Comparison of ENCODE assay signal across 20 mouse cellular contexts in the genomic region with DNA sequence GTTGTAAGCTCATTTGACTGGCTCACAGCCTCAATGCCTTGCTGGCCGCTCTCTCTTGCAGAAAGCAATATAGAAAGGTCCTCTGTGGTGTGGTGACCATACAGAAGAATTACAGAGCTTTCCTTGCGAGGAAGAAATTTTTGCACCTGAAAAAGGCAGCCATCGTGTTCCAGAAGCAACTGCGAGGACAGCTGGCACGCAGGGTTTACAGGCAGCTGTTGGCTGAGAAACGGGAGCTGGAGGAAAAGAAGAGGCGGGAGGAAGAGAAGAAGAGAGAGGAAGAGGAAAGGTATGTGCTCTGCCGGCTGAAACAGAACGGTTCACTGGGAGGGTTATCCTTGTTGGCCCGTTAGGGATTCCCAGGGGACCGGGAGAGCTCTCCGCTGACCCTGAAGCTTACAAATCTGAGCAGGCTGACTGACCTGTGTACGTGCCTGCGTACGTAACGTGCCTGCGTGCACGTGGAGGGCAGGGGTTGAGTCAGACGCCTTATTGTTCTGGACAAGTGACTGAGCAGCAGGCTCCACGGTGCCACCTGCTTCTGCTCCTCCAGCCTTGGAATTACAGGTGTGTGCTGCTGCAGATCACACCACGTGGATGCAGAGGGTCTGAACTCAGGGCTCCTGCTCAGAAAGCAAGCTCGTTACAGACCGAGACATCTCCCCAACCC.
A peak's percentile ranks its signal among the peaks of the same experiment; 100 is the strongest.
DNase-seq lines count a peak whose midpoint lies in the region; ATAC-seq and TF ChIP-seq lines count a peak whose summit lies in the region.
"Had no signal": no experiment of that assay in that cellular context is flagged by ENCODE, and none has a peak within 500 bp of the region (broad histone marks: within the 10 kb centered on the region; RNA-seq: fewer than 3 reads in every experiment).

No protein-coding gene starts in this region.

- H3K4me3 ChIP-seq in forebrain, embryonic 13.5 days = no peak overlapping the region
- H3K4me3 ChIP-seq in forebrain, embryonic 11.5 days (ENCODE audit: low read depth, low read length) = no peak overlapping the region
- no peak overlapping the region for H3K4me3 ChIP-seq in hindbrain, embryonic 15.5 days
- H3K4me3 ChIP-seq in hindbrain, embryonic 12.5 days = no peak overlapping the region
- peak overlapping the region; percentile 65 for H3K4me3 ChIP-seq in ES-Bruce4 (ENCODE audit: low read depth, low read length)
- H3K4me3 ChIP-seq in midbrain, postnatal 0 days (ENCODE audit: low read depth, low read length) = no peak overlapping the region
- H3K4me3 ChIP-seq: heart, adult 2 months; limb, embryonic 12.5 days; liver, embryonic 12.5 days; megakaryocyte, embryonic 14.5 days had no signal

- TF ChIP-seq POLR2A in ES-Bruce4 (IDR thresholded peaks at IDR 0.05; ENCODE audit: insufficient read depth, low read length) = no peak

- no peaks in the 10 kb centered on the region for H3K27me3 ChIP-seq in forebrain, embryonic 13.5 days
- no peaks in the 10 kb centered on the region for H3K27me3 ChIP-seq in forebrain, embryonic 11.5 days (ENCODE audit: control insufficient read depth, insufficient read depth, low read length)
- no peaks in the 10 kb centered on the region for H3K27me3 ChIP-seq in hindbrain, embryonic 15.5 days
- no peaks in the 10 kb centered on the region for H3K27me3 ChIP-seq in hindbrain, embryonic 12.5 days
- H3K27me3 ChIP-seq in ES-Bruce4 (ENCODE audit: control insufficient read depth, insufficient read depth, low read length, poor library complexity, severe bottlenecking) = no peaks in the 10 kb centered on the region
- no peaks in the 10 kb centered on the region for H3K27me3 ChIP-seq in midbrain, postnatal 0 days (ENCODE audit: insufficient read depth, low read length)
- H3K27me3 ChIP-seq: CH12.LX; limb, embryonic 12.5 days; liver, embryonic 12.5 days; megakaryocyte, embryonic 14.5 days had no signal

- no peak for DNase-seq in forebrain, embryonic 11.5 days (ENCODE audit: low spot score)
- DNase-seq in midbrain, postnatal 0 days (ENCODE audit: low spot score) = no peak
- DNase-seq in thymus, postnatal 0 days (ENCODE audit: low spot score) = no peak
- DNase-seq in thymus, postnatal 25 days = no peak
- DNase-seq: adrenal gland, adult 2 months; cerebellum, adult 2 months; cerebellum, postnatal 36 days; gastrocnemius, postnatal 10 days; heart, adult 2 months; heart, postnatal 4 days; lung, adult 2 months had no signal

- peak overlapping the region; percentile 31; the same call in 1 of the 2 replicates for H3K27ac ChIP-seq in forebrain, embryonic 13.5 days
- H3K27ac ChIP-seq in forebrain, embryonic 11.5 days (ENCODE audit: low read depth, low read length) = no peak overlapping the region
- peak overlapping the region; percentile 36; the same call in 1 of the 2 replicates for H3K27ac ChIP-seq in hindbrain, embryonic 15.5 days (replicated peaks)
- no peak overlapping the region for H3K27ac ChIP-seq in hindbrain, embryonic 12.5 days
- no peak overlapping the region for H3K27ac ChIP-seq in ES-Bruce4 (ENCODE audit: insufficient read depth, low read length)
- H3K27ac ChIP-seq in midbrain, postnatal 0 days (ENCODE audit: low read depth, low read length) = 0 out of 2 replicates have a peak overlapping the region, but pooled peaks have one; percentile 43
- H3K27ac ChIP-seq: heart, adult 2 months; limb, embryonic 12.5 days; liver, embryonic 12.5 days had no signal

- H3K36me3 ChIP-seq in forebrain, embryonic 13.5 days (ENCODE audit: poor library complexity, severe bottlenecking) = peaks cover 72% of the 10 kb centered on the region
- peaks cover 19% of the 10 kb centered on the region for H3K36me3 ChIP-seq in forebrain, embryonic 11.5 days (ENCODE audit: control insufficient read depth, insufficient read depth, low read length)
- H3K36me3 ChIP-seq in hindbrain, embryonic 15.5 days = peaks cover 16% of the 10 kb centered on the region; the same call in 1 of the 2 replicates
- H3K36me3 ChIP-seq in hindbrain, embryonic 12.5 days = peaks cover 63% of the 10 kb centered on the region
- peaks cover 64% of the 10 kb centered on the region for H3K36me3 ChIP-seq in ES-Bruce4 (ENCODE audit: control insufficient read depth, insufficient read depth, low read length, poor library complexity, severe bottlenecking)
- H3K36me3 ChIP-seq in midbrain, postnatal 0 days (ENCODE audit: insufficient read depth, low read length) = peaks cover 20% of the 10 kb centered on the region

- TF ChIP-seq EP300 in ES-Bruce4 (IDR thresholded peaks at IDR 0.05; ENCODE audit: insufficient read depth, low read depth, low read length) = peak; percentile 84

- no peaks in the 10 kb centered on the region for H3K9me3 ChIP-seq in forebrain, embryonic 13.5 days (replicated peaks)
- no peaks in the 10 kb centered on the region for H3K9me3 ChIP-seq in forebrain, embryonic 11.5 days (ENCODE audit: control insufficient read depth, low read length)
- no peaks in the 10 kb centered on the region for H3K9me3 ChIP-seq in hindbrain, embryonic 15.5 days
- no peaks in the 10 kb centered on the region for H3K9me3 ChIP-seq in hindbrain, embryonic 12.5 days (replicated peaks)
- H3K9me3 ChIP-seq in ES-Bruce4 (replicated peaks; ENCODE audit: control insufficient read depth, insufficient read depth, low read length, poor library complexity, severe bottlenecking) = no peaks in the 10 kb centered on the region
- H3K9me3 ChIP-seq in midbrain, postnatal 0 days (ENCODE audit: low read length) = no peaks in the 10 kb centered on the region
- H3K9me3 ChIP-seq: limb, embryonic 12.5 days; liver, embryonic 12.5 days; megakaryocyte, embryonic 14.5 days had no signal

- no peak overlapping the region; the same call in 1 of the 2 replicates for H3K9ac ChIP-seq in forebrain, embryonic 13.5 days
- no peak overlapping the region for H3K9ac ChIP-seq in forebrain, embryonic 11.5 days (ENCODE audit: low read length)
- no peak overlapping the region for H3K9ac ChIP-seq in hindbrain, embryonic 15.5 days
- H3K9ac ChIP-seq in hindbrain, embryonic 12.5 days = no peak overlapping the region
- H3K9ac ChIP-seq in ES-Bruce4 (ENCODE audit: low read depth, poor library complexity, severe bottlenecking) = peak overlapping the region; percentile 8; the same call in 1 of the 2 replicates
- H3K9ac ChIP-seq in midbrain, postnatal 0 days (replicated peaks; ENCODE audit: low read length, poor library complexity, severe bottlenecking) = no peak overlapping the region
- H3K9ac ChIP-seq: limb, embryonic 12.5 days; liver, embryonic 12.5 days had no signal

- TF ChIP-seq CTCF in ES-Bruce4 (IDR thresholded peaks at IDR 0.05; ENCODE audit: low read depth, low read length) = no peak
- no peak for TF ChIP-seq CTCF in midbrain, postnatal 0 days (IDR thresholded peaks at IDR 0.05)

- no peak for ATAC-seq in forebrain, embryonic 13.5 days
- ATAC-seq in forebrain, embryonic 11.5 days (replicated peaks; ENCODE audit: low FRiP score) = no peak
- ATAC-seq in hindbrain, embryonic 15.5 days (ENCODE audit: low FRiP score, low read depth) = no peak
- ATAC-seq in hindbrain, embryonic 12.5 days (ENCODE audit: low FRiP score) = no peak
- ATAC-seq in midbrain, postnatal 0 days (ENCODE audit: low FRiP score) = no peak
- ATAC-seq: intestine, embryonic 16.5 days; liver, embryonic 12.5 days had no signal

- WGBS in forebrain, embryonic 13.5 days = 60% methylated on average over 23 of the region's 23 CpGs
- WGBS in forebrain, embryonic 11.5 days = 60% methylated on average over 23 of the region's 23 CpGs
- 57% methylated on average over 23 of the region's 23 CpGs for WGBS in hindbrain, embryonic 15.5 days
- 68% methylated on average over 23 of the region's 23 CpGs for WGBS in hindbrain, embryonic 12.5 days
- 73% methylated on average over 23 of the region's 23 CpGs for WGBS in midbrain, postnatal 0 days

- 0 out of 2 replicates have a peak overlapping the region, but pooled peaks have one; percentile 3 for H3K4me2 ChIP-seq in forebrain, embryonic 13.5 days
- H3K4me2 ChIP-seq in forebrain, embryonic 11.5 days (ENCODE audit: low read depth, low read length, severe bottlenecking) = no peak overlapping the region
- no peak overlapping the region for H3K4me2 ChIP-seq in hindbrain, embryonic 15.5 days
- no peak overlapping the region for H3K4me2 ChIP-seq in hindbrain, embryonic 12.5 days (replicated peaks)
- no peak overlapping the region for H3K4me2 ChIP-seq in midbrain, postnatal 0 days (ENCODE audit: low read depth, low read length, poor library complexity, severe bottlenecking)
- H3K4me2 ChIP-seq: limb, embryonic 12.5 days; liver, embryonic 12.5 days had no signal

- peaks cover 46% of the 10 kb centered on the region for H3K4me1 ChIP-seq in forebrain, embryonic 13.5 days
- H3K4me1 ChIP-seq in forebrain, embryonic 11.5 days (replicated peaks; ENCODE audit: control insufficient read depth, insufficient read depth, low read length) = peaks cover 11% of the 10 kb centered on the region
- peaks cover 26% of the 10 kb centered on the region for H3K4me1 ChIP-seq in hindbrain, embryonic 15.5 days (replicated peaks)
- H3K4me1 ChIP-seq in hindbrain, embryonic 12.5 days = peaks cover 28% of the 10 kb centered on the region
- H3K4me1 ChIP-seq in ES-Bruce4 (ENCODE audit: control insufficient read depth, insufficient read depth, low read length) = peaks cover 4% of the 10 kb centered on the region
- no peaks in the 10 kb centered on the region for H3K4me1 ChIP-seq in midbrain, postnatal 0 days (ENCODE audit: insufficient read depth, low read length)
- H3K4me1 ChIP-seq: liver, embryonic 12.5 days; megakaryocyte, embryonic 14.5 days had no signal

Comparison
In these comparisons a context has a peak if more than half of its experiments do, and no peak if none do; other contexts are left out.
1. H3K27ac ChIP-seq: peak in forebrain, embryonic 13.5 days (single experiment), hindbrain, embryonic 15.5 days (single experiment) and midbrain, postnatal 0 days (single experiment); none in forebrain, embryonic 11.5 days (single experiment), hindbrain, embryonic 12.5 days (single experiment) and ES-Bruce4 (single experiment).